Mouse (Mus musculus): ENCODE measurements at regions not wholly inside any gene's neighbourhood (a gene's known extent, or its start where the extent isn't known, plus 50 kb on each side); places are given as distances from the start of the nearest gene placed in this dataset.

DNA sequence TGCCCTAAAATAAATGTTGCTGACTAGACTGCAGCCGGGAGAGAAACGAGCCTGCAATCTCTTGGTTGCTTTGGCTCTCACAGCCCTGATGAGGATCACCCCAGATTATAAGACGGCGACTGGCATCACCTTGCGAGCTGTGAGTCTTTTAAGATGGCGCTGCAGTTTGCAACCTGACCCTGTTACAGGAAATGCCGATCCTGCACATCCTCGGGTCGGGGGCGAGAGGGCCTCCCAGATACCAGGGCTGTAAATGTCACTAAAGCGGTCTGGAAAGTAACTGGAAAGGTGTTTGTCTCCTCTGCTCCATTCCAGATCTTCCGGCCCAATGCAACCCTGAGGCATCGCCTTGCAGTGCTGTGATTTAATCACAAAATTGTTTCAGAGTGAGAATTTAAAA, 53.4 kb downstream of the Cartpt start:
- TF ChIP-seq POLR2A (IDR thresholded peaks at IDR 0.05; ENCODE audit: low read depth, low read length) (no peak), CTCF (IDR thresholded peaks at IDR 0.05; ENCODE audit: extremely low read depth, insufficient read depth, insufficient read length, insufficient replicate concordance) (no peak)
- Histone ChIP-seq H3K27me3 (ENCODE audit: control insufficient read depth, insufficient read depth, low read length) (no peaks in the 10 kb centered on the region), H3K4me3 (ENCODE audit: extremely low read depth, insufficient read depth, insufficient read length) (no peak overlapping the region), H3K27ac (ENCODE audit: insufficient read depth, low read length) (no peak overlapping the region), H3K36me3 (ENCODE audit: control insufficient read depth, insufficient read depth, low read length) (no peaks in the 10 kb centered on the region), H3K4me1 (ENCODE audit: control insufficient read depth, insufficient read depth, insufficient read length) (no peaks in the 10 kb centered on the region)
- WGBS, result 46% methylated on average over 13 of the region's 13 CpGs
- DNase-seq (ENCODE audit: low read depth in 1 of 2, low spot score in 2 of 2), result no peak

- TF ChIP-seq POLR2A (IDR thresholded peaks at IDR 0.05; ENCODE audit: low read depth, low read length) (no peak), CTCF (IDR thresholded peaks at IDR 0.05; ENCODE audit: extremely low read depth, insufficient read depth, insufficient read length, insufficient replicate concordance) (no peak)
- no peaks in the 10 kb centered on the region for H3K36me3 ChIP-seq (ENCODE audit: control insufficient read depth, insufficient read depth, low read length)
- H3K4me3 ChIP-seq (ENCODE audit: extremely low read depth, insufficient read depth, insufficient read length), result no peak overlapping the region
- H3K27me3 ChIP-seq (ENCODE audit: control insufficient read depth, insufficient read depth, low read length), result no peaks in the 10 kb centered on the region; the same call in 1 of the 2 replicates
- DNase-seq (ENCODE audit: low read depth in 1 of 2, low spot score in 2 of 2), result no peak
- no peak overlapping the region for H3K27ac ChIP-seq (ENCODE audit: insufficient read depth, low read length)
- H3K4me1 ChIP-seq (ENCODE audit: control insufficient read depth, insufficient read depth, insufficient read length), result no peaks in the 10 kb centered on the region
- WGBS, result 30% methylated on average over 9 of the region's 9 CpGs
Measured at GRCm38 (mm10) chr13:99842626-99843025, 58.3 kb downstream of the Cartpt start.

DNA sequence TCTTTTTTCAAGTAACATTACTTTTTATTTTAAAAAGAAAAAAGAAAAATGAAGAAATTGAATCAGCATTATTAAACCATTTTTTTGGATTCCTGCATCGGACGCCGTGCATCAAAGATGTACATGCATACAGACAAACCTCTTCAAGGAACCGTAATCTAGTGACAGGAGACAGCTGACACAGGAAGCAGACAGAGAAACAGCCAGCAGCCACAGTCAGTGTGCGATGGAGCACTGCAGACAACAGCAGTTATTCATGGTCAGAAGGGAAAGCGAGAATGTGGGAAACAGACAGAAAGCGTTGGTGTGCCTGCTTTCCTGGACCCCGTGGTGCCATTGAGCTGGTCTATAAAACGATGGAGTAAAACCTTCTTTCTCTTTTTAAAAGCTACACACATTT, 61.4 kb downstream of the Cartpt start:
- H3K36me3 ChIP-seq (ENCODE audit: control insufficient read depth, insufficient read depth, low read length), result no peaks in the 10 kb centered on the region
- no peak overlapping the region for H3K4me3 ChIP-seq (ENCODE audit: extremely low read depth, insufficient read depth, insufficient read length)
- H3K4me1 ChIP-seq (ENCODE audit: control insufficient read depth, insufficient read depth, insufficient read length), result no peaks in the 10 kb centered on the region
- no peak for TF ChIP-seq POLR2A (IDR thresholded peaks at IDR 0.05; ENCODE audit: low read depth, low read length)
- no peak for TF ChIP-seq CTCF (IDR thresholded peaks at IDR 0.05; ENCODE audit: extremely low read depth, insufficient read depth, insufficient read length, insufficient replicate concordance)
- DNase-seq (ENCODE audit: low read depth in 1 of 2, low spot score in 2 of 2), result no peak
- WGBS, result 64% methylated on average over 9 of the region's 9 CpGs
- no peaks in the 10 kb centered on the region; the same call in 1 of the 2 replicates for H3K27me3 ChIP-seq (ENCODE audit: control insufficient read depth, insufficient read depth, low read length)
- H3K27ac ChIP-seq (ENCODE audit: insufficient read depth, low read length), result no peak overlapping the region

GRCm38 (mm10) chr13:99837772-99838425, 63.0 kb downstream of the Cartpt start:
- no peak for DNase-seq (ENCODE audit: low read depth in 1 of 2, low spot score in 2 of 2)
- H3K27me3 ChIP-seq (ENCODE audit: control insufficient read depth, insufficient read depth, low read length), result no peaks in the 10 kb centered on the region; the same call in 1 of the 2 replicates
- no peak overlapping the region for H3K27ac ChIP-seq (ENCODE audit: insufficient read depth, low read length)
- no peaks in the 10 kb centered on the region for H3K36me3 ChIP-seq (ENCODE audit: control insufficient read depth, insufficient read depth, low read length)
- H3K4me1 ChIP-seq (ENCODE audit: control insufficient read depth, insufficient read depth, insufficient read length), result no peaks in the 10 kb centered on the region
- H3K4me3 ChIP-seq (ENCODE audit: extremely low read depth, insufficient read depth, insufficient read length), result no peak overlapping the region
- TF ChIP-seq CTCF (IDR thresholded peaks at IDR 0.05; ENCODE audit: extremely low read depth, insufficient read depth, insufficient read length, insufficient replicate concordance) (no peak), POLR2A (IDR thresholded peaks at IDR 0.05; ENCODE audit: low read depth, low read length) (no peak)
- 56% methylated on average over 11 of the region's 11 CpGs for WGBS

GRCm38 (mm10) chr13:99837180-99837579, 63.7 kb downstream of the Cartpt start:
- DNase-seq (ENCODE audit: low read depth in 1 of 2, low spot score in 2 of 2), result no peak
- 89% methylated on average over 6 of the region's 6 CpGs for WGBS
- Histone ChIP-seq H3K27ac (ENCODE audit: insufficient read depth, low read length) (no peak overlapping the region), H3K27me3 (ENCODE audit: control insufficient read depth, insufficient read depth, low read length) (no peaks in the 10 kb centered on the region; the same call in 1 of the 2 replicates), H3K4me1 (ENCODE audit: control insufficient read depth, insufficient read depth, insufficient read length) (no peaks in the 10 kb centered on the region), H3K4me3 (ENCODE audit: extremely low read depth, insufficient read depth, insufficient read length) (no peak overlapping the region), H3K36me3 (ENCODE audit: control insufficient read depth, insufficient read depth, low read length) (no peaks in the 10 kb centered on the region)
- TF ChIP-seq POLR2A (IDR thresholded peaks at IDR 0.05; ENCODE audit: low read depth, low read length) (no peak), CTCF (IDR thresholded peaks at IDR 0.05; ENCODE audit: extremely low read depth, insufficient read depth, insufficient read length, insufficient replicate concordance) (no peak)

DNA sequence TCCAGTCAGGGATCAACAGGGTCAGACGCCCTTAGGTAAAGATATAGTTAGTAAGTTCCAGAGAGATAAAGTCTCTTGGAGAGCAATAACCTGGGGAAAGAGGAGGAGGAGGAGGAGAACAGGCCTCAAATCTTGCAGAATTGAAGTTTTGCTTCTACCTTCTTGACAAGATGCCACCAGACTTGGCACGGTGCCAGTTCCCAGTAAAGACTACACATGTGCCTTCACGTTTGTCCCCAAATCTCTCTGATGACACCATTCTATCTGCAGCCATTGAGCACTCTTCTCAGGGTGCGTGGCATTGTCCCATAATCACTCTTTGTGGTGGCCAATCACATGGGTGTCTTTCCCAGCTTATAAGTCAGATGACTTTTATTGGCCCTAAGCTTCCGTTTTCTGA, 64.3 kb downstream of the Cartpt start:
- whole genome bisulfite sequencing, result 79% methylated on average over 5 of the region's 5 CpGs
- DNase-seq (ENCODE audit: low read depth in 1 of 2, low spot score in 2 of 2), result no peak
- no peaks in the 10 kb centered on the region for H3K4me1 ChIP-seq (ENCODE audit: control insufficient read depth, insufficient read depth, insufficient read length)
- no peak overlapping the region for H3K4me3 ChIP-seq (ENCODE audit: extremely low read depth, insufficient read depth, insufficient read length)
- H3K27ac ChIP-seq (ENCODE audit: insufficient read depth, low read length), result no peak overlapping the region
- TF ChIP-seq CTCF (IDR thresholded peaks at IDR 0.05; ENCODE audit: extremely low read depth, insufficient read depth, insufficient read length, insufficient replicate concordance) (no peak), POLR2A (IDR thresholded peaks at IDR 0.05; ENCODE audit: low read depth, low read length) (no peak)
- H3K36me3 ChIP-seq (ENCODE audit: control insufficient read depth, insufficient read depth, low read length), result no peaks in the 10 kb centered on the region
- H3K27me3 ChIP-seq (ENCODE audit: control insufficient read depth, insufficient read depth, low read length), result no peaks in the 10 kb centered on the region; the same call in 1 of the 2 replicates

DNA sequence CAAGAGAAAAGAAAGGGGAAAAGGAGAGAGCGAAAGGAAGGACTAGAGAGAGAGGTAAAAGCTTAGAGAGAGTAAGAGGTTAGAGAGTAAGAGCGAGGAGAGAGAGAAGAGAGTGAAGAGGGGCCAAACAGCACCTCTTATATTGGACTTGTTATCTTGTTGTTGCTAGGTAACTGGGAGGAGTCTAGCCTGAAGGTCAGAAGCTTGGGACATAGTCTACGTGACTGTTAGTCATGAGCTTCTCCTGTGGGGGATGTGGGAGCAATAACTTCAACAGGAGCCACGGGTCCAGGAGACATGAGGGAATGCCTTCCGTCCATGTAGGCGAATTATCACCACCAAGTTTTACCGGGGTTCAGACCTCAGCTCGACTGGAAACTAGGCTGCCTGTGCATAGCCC, 65.4 kb downstream of the Cartpt start:
- no peaks in the 10 kb centered on the region for H3K36me3 ChIP-seq (ENCODE audit: control insufficient read depth, insufficient read depth, low read length)
- H3K4me3 ChIP-seq (ENCODE audit: extremely low read depth, insufficient read depth, insufficient read length), result no peak overlapping the region
- no peak for DNase-seq (ENCODE audit: low read depth in 1 of 2, low spot score in 2 of 2)
- TF ChIP-seq POLR2A (IDR thresholded peaks at IDR 0.05; ENCODE audit: low read depth, low read length) (no peak), CTCF (IDR thresholded peaks at IDR 0.05; ENCODE audit: extremely low read depth, insufficient read depth, insufficient read length, insufficient replicate concordance) (no peak)
- 90% methylated on average over 8 of the region's 8 CpGs for WGBS
- H3K27ac ChIP-seq (ENCODE audit: insufficient read depth, low read length), result no peak overlapping the region
- H3K4me1 ChIP-seq (ENCODE audit: control insufficient read depth, insufficient read depth, insufficient read length), result no peaks in the 10 kb centered on the region
- no peaks in the 10 kb centered on the region for H3K27me3 ChIP-seq (ENCODE audit: control insufficient read depth, insufficient read depth, low read length)
